In the genomic region with DNA sequence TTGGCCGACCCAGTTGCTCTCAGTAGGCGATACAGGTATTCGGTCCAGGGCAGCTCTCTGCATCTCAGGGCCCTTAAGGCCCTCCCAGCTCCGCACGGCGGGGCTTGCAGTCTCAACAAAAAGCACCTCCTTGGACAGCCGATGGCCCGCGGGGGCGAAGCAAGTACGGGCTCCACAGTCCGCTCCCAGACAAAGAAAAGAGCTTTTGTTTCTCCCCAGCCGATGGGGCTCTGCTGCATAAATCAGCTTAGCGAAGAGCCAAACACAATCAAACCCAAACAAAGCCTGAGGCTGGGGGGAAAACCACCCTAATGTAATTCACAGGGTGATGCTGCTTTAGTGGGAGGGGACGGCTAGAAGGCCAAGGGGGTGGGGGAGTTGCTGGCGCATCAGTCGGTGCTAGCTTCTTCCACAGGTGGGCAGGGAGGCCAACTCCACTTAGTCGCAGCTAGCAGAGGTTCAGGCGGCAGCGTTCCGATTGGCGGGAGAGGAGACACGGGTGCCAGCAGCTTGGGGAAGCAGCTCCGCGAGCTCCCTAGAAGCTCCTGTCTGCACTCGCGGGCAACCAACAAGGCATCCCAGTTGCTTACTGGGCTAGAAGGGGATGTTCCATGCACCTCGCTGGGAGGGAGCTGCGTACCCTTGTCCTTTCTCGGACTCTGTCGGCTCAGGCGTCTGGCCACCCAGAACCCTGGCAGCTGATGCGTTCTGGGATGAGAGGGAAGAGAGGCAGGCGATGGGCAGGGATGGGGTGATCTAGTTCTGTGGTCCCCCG, we compare ENCODE assay signal across 8 mouse cellular contexts. TPM values are rescaled to one million over a fixed set of nuclear protein-coding genes. Genes with fewer than 3 reads are reported as not detected.
DNase-seq lines count a peak whose midpoint lies in the region; ATAC-seq lines count a peak whose summit lies in the region.

No protein-coding gene starts in this region.

- peak overlapping the region; percentile 57 for H3K4me3 ChIP-seq in embryonic facial prominence, embryonic 12.5 days
- peak overlapping the region; percentile 71 for H3K4me3 ChIP-seq in heart, embryonic 11.5 days (ENCODE audit: low read depth, low read length)
- H3K4me3 ChIP-seq in limb, embryonic 13.5 days: peak overlapping the region; percentile 61

- H3K9me3 ChIP-seq in embryonic facial prominence, embryonic 12.5 days: no peaks in the 10 kb centered on the region
- H3K9me3 ChIP-seq in heart, embryonic 11.5 days (replicated peaks; ENCODE audit: control insufficient read depth, low read length): no peaks in the 10 kb centered on the region
- no peaks in the 10 kb centered on the region for H3K9me3 ChIP-seq in limb, embryonic 13.5 days

- ATAC-seq in embryonic facial prominence, embryonic 12.5 days (ENCODE audit: insufficient number of reproducible peaks, insufficient read depth, low FRiP score, low TSS enrichment): peak; percentile 83
- peak; percentile 69 for ATAC-seq in heart, embryonic 11.5 days (replicated peaks; ENCODE audit: insufficient number of reproducible peaks, low FRiP score, low TSS enrichment)
- ATAC-seq in limb, embryonic 13.5 days (ENCODE audit: low FRiP score, low read depth): peak; percentile 83
- peak; percentile 31; the same call in 1 of the 2 replicates for ATAC-seq in monocyte, adult 5-6 weeks (replicated peaks; ENCODE audit: insufficient number of reproducible peaks, low FRiP score, low TSS enrichment, poor library complexity, severe bottlenecking)

- peak overlapping the region; percentile 69 for H3K9ac ChIP-seq in embryonic facial prominence, embryonic 12.5 days
- H3K9ac ChIP-seq in heart, embryonic 11.5 days (ENCODE audit: low read depth, low read length): peak overlapping the region; percentile 83
- peak overlapping the region; percentile 87 for H3K9ac ChIP-seq in limb, embryonic 13.5 days

- peaks cover 12% of the 10 kb centered on the region; the same call in 1 of the 2 replicates for H3K4me1 ChIP-seq in embryonic facial prominence, embryonic 12.5 days
- peaks cover 5% of the 10 kb centered on the region; the same call in 1 of the 2 replicates for H3K4me1 ChIP-seq in heart, embryonic 11.5 days (ENCODE audit: control insufficient read depth, insufficient read depth, low read length)
- peaks cover 33% of the 10 kb centered on the region for H3K4me1 ChIP-seq in limb, embryonic 13.5 days

- peak; percentile 96 for DNase-seq in heart, adult 11 months
- no peak for DNase-seq in heart, adult 8-10 months (ENCODE audit: low spot score)
- DNase-seq in kidney, adult 9 months: peak; percentile 69
- peak; percentile 55 for DNase-seq in telencephalon, adult 2 months (ENCODE audit: low read depth, low spot score)

- no peaks in the 10 kb centered on the region for H3K36me3 ChIP-seq in embryonic facial prominence, embryonic 12.5 days
- no peaks in the 10 kb centered on the region for H3K36me3 ChIP-seq in heart, embryonic 11.5 days (ENCODE audit: control insufficient read depth, insufficient read depth, low read length)
- no peaks in the 10 kb centered on the region for H3K36me3 ChIP-seq in limb, embryonic 13.5 days

- WGBS in embryonic facial prominence, embryonic 12.5 days: under 1% methylated on average over 35 of the region's 35 CpGs
- WGBS in heart, embryonic 11.5 days (ENCODE audit: insufficient replicate concordance): under 1% methylated on average over 34 of the region's 35 CpGs
- WGBS in limb, embryonic 13.5 days: under 1% methylated on average over 35 of the region's 35 CpGs

- H3K27me3 ChIP-seq in embryonic facial prominence, embryonic 12.5 days: no peaks in the 10 kb centered on the region
- H3K27me3 ChIP-seq in heart, embryonic 11.5 days (ENCODE audit: control insufficient read depth, insufficient read depth, low read length): no peaks in the 10 kb centered on the region; the same call in 1 of the 2 replicates
- H3K27me3 ChIP-seq in limb, embryonic 13.5 days: no peaks in the 10 kb centered on the region

- peak overlapping the region; percentile 80 for H3K4me2 ChIP-seq in embryonic facial prominence, embryonic 12.5 days (replicated peaks)
- peak overlapping the region; percentile 91 for H3K4me2 ChIP-seq in heart, embryonic 11.5 days
- peak overlapping the region; percentile 88 for H3K4me2 ChIP-seq in limb, embryonic 13.5 days (replicated peaks)

- peak overlapping the region; percentile 96 for H3K27ac ChIP-seq in embryonic facial prominence, embryonic 12.5 days
- peak overlapping the region; percentile 91 for H3K27ac ChIP-seq in heart, embryonic 11.5 days (ENCODE audit: low read depth, low read length)
- peak overlapping the region; percentile 98 for H3K27ac ChIP-seq in limb, embryonic 13.5 days

RNA-seq across cellular contexts. Expression of gene Itgb8, which starts 0.5 kb away (rescaled TPM):
- 1 to 10 TPM; 1.3 to 1.5 (median 1.4) TPM for total RNA-seq in heart, adult 8-10 months (2022)
- 6.4 and 6.6 TPM in 2 replicates for polyA plus RNA-seq in embryonic facial prominence, embryonic 12.5 days (2016; fragmentation: Nextera tagmentation; extraction: Ambion mirVana)
- polyA plus RNA-seq in heart, embryonic 11.5 days (2014; fragmentation: Nextera tagmentation; extraction: Ambion mirVana): 6.5 and 6.7 TPM in 2 replicates
- polyA plus RNA-seq in limb, embryonic 13.5 days (2015; fragmentation: Nextera tagmentation; extraction: Ambion mirVana): 6.3 and 6.6 TPM in 2 replicates
- under 0.01 TPM in 1 of 3 replicates, not detected in the others for total RNA-seq in monocyte, adult 5-6 weeks (2017)

Comparison
In these comparisons a context has a peak if more than half of its experiments do, and no peak if none do; other contexts are left out.
1. ATAC-seq: peak in every context shown above with its lines; median percentile 83 in embryonic facial prominence, embryonic 12.5 days; 83 in limb, embryonic 13.5 days; 69 in heart, embryonic 11.5 days; 31 in monocyte, adult 5-6 weeks.